Mouse (Mus musculus): ENCODE results near the gene Rpl41. TPM values are rescaled to one million over a fixed set of nuclear protein-coding genes. Genes with fewer than 3 reads are reported as not detected.

Gene Rpl41
- polyA plus RNA-seq, 1 experiment, result 2,108 TPM

DNA sequence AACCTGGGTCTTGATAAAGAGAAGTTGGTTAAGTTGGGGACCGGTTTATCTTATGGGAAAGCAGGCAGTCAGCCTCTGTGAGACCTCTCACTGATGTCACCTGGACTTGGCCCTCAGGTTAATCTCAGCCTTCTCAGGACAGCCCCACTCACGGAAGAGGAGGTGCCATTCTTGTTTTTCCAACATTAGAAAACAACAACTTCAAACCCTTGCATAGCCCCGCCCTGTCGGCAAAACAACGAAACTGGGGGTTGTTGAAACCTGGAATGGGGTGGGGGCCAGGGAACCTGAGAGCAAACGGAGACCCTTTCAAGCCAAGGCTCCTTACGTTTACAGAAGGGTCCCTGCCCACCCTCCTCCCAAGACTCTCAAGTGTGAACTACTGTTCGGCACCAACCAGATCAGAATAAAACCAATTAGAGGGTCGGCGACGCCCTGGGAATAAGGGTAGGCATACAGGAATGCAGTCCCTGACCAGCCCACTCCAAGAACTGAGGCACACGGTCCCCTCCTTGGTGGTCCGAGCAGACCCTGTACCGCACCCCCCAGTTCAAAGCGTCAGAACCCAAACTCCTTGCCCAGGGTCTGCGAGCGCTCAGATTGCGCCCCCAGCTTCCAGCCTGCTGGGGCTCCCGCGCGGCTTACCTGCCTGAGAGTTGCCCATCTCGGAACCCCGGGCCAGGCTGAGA, 39.8 kb upstream of the Rpl41 start:
- DNase-seq, result no peak
- H3K36me3 ChIP-seq (ENCODE audit: control insufficient read depth, insufficient read depth, low read length), result no peaks in the 10 kb centered on the region
- peaks cover 46% of the 10 kb centered on the region for H3K4me1 ChIP-seq (replicated peaks; ENCODE audit: control insufficient read depth, insufficient read depth, low read length)
- H3K27me3 ChIP-seq (ENCODE audit: control insufficient read depth, insufficient read depth, low read length), result peaks cover 2% of the 10 kb centered on the region; the same call in 1 of the 2 replicates
- 20% methylated on average over 23 of the region's 23 CpGs for WGBS
- TF ChIP-seq POLR2A (IDR thresholded peaks at IDR 0.05; ENCODE audit: control insufficient read depth, extremely low read depth, insufficient read depth, low read length, poor library complexity), result no peak
- TF ChIP-seq CTCF (IDR thresholded peaks at IDR 0.05; ENCODE audit: borderline replicate concordance, control insufficient read depth, extremely low read depth, insufficient read depth, low read length, poor library complexity), result 0 out of 2 replicates have a peak, but pooled peaks have one; percentile 2
- H3K27ac ChIP-seq (ENCODE audit: control insufficient read depth, insufficient read depth, low read length), result no peak overlapping the region
- H3K4me3 ChIP-seq (ENCODE audit: control insufficient read depth, insufficient read depth, low read length), result peak overlapping the region; percentile 63

DNA sequence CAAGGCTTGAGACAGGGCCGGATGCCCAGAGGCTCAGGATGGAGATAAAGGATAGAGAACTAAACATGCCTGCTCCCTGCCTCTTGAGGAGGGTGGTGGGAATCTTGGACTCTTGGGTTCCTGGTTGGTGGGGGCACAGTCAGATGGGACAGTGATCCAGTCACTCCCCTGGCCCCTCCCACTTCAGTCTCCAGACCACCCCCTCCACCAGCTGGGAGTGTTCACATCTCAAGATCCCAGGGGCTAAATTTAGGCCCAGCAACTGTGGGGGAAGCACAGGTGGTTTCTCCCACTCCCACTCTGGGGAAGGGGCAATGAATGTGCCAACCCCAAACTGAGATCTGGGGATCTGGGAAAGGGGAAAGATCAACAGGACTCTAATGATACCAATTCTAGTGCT, 39.0 kb upstream of the Rpl41 start:
- WGBS, result 72% methylated on average over 1 of the region's 1 CpGs
- Histone ChIP-seq H3K27me3 (ENCODE audit: control insufficient read depth, insufficient read depth, low read length) (peaks cover 2% of the 10 kb centered on the region; the same call in 1 of the 2 replicates), H3K36me3 (ENCODE audit: control insufficient read depth, insufficient read depth, low read length) (no peaks in the 10 kb centered on the region), H3K4me1 (replicated peaks; ENCODE audit: control insufficient read depth, insufficient read depth, low read length) (peaks cover 46% of the 10 kb centered on the region), H3K4me3 (ENCODE audit: control insufficient read depth, insufficient read depth, low read length) (no peak overlapping the region), H3K27ac (ENCODE audit: control insufficient read depth, insufficient read depth, low read length) (no peak overlapping the region)
- TF ChIP-seq CTCF (IDR thresholded peaks at IDR 0.05; ENCODE audit: borderline replicate concordance, control insufficient read depth, extremely low read depth, insufficient read depth, low read length, poor library complexity) (no peak), POLR2A (IDR thresholded peaks at IDR 0.05; ENCODE audit: control insufficient read depth, extremely low read depth, insufficient read depth, low read length, poor library complexity) (no peak)
- DNase-seq, result no peak

- H3K36me3 ChIP-seq (ENCODE audit: control insufficient read depth, insufficient read depth, low read length), result no peaks in the 10 kb centered on the region
- TF ChIP-seq POLR2A (IDR thresholded peaks at IDR 0.05; ENCODE audit: control insufficient read depth, extremely low read depth, insufficient read depth, low read length, poor library complexity), result no peak
- no peak; the same call in 1 of the 2 replicates for TF ChIP-seq CTCF (IDR thresholded peaks at IDR 0.05; ENCODE audit: borderline replicate concordance, control insufficient read depth, extremely low read depth, insufficient read depth, low read length, poor library complexity)
- H3K4me1 ChIP-seq (replicated peaks; ENCODE audit: control insufficient read depth, insufficient read depth, low read length), result peaks cover 46% of the 10 kb centered on the region
- 33% methylated on average over 8 of the region's 8 CpGs for WGBS
- peak overlapping the region; percentile 31; the same call in 1 of the 2 replicates for H3K27ac ChIP-seq (ENCODE audit: control insufficient read depth, insufficient read depth, low read length)
- no peak overlapping the region for H3K4me3 ChIP-seq (ENCODE audit: control insufficient read depth, insufficient read depth, low read length)
- H3K27me3 ChIP-seq (ENCODE audit: control insufficient read depth, insufficient read depth, low read length), result peaks cover 2% of the 10 kb centered on the region; the same call in 1 of the 2 replicates
- DNase-seq, result no peak
These were observed 38.6 kb upstream of the Rpl41 start for GRCm38 (mm10) chr10:128587697-128588096.

GRCm38 (mm10) chr10:128587120-128587519, 38.0 kb upstream of the Rpl41 start:
- peak; percentile 53 for DNase-seq
- H3K36me3 ChIP-seq (ENCODE audit: control insufficient read depth, insufficient read depth, low read length), result no peaks in the 10 kb centered on the region
- H3K27ac ChIP-seq (ENCODE audit: control insufficient read depth, insufficient read depth, low read length), result peak overlapping the region; percentile 31; the same call in 1 of the 2 replicates
- no peak for TF ChIP-seq POLR2A (IDR thresholded peaks at IDR 0.05; ENCODE audit: control insufficient read depth, extremely low read depth, insufficient read depth, low read length, poor library complexity)
- TF ChIP-seq CTCF (IDR thresholded peaks at IDR 0.05; ENCODE audit: borderline replicate concordance, control insufficient read depth, extremely low read depth, insufficient read depth, low read length, poor library complexity), result no peak
- peaks cover 46% of the 10 kb centered on the region for H3K4me1 ChIP-seq (replicated peaks; ENCODE audit: control insufficient read depth, insufficient read depth, low read length)
- peaks cover 2% of the 10 kb centered on the region; the same call in 1 of the 2 replicates for H3K27me3 ChIP-seq (ENCODE audit: control insufficient read depth, insufficient read depth, low read length)
- H3K4me3 ChIP-seq (ENCODE audit: control insufficient read depth, insufficient read depth, low read length), result no peak overlapping the region
- 4% methylated on average over 4 of the region's 4 CpGs for WGBS

DNA sequence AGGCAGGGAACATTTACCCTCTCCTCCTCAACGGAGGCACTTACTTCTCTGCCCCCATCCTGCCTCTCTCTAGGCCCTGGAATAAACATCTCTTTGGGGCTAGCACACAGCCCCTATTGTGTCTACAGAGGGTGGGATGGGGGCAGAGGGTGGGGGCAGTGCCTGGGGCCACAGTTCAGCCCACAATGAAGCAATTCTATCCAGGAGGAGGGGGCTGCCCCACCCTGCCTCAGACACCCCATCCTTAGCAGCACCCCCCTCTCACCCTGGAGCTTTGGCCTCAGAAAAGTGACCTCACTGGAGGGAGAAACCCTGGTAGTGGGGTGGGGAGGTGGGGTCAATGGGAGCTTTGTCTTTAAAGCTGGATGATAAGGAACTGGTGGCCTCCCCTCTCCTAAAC, 37.4 kb upstream of the Rpl41 start:
- 72% methylated on average over 1 of the region's 1 CpGs for WGBS
- no peak overlapping the region for H3K27ac ChIP-seq (ENCODE audit: control insufficient read depth, insufficient read depth, low read length)

GRCm38 (mm10) chr10:128584386-128584785, 35.3 kb upstream of the Rpl41 start:
- Histone ChIP-seq H3K4me1 (replicated peaks; ENCODE audit: control insufficient read depth, insufficient read depth, low read length) (peaks cover 44% of the 10 kb centered on the region), H3K36me3 (ENCODE audit: control insufficient read depth, insufficient read depth, low read length) (no peaks in the 10 kb centered on the region), H3K4me3 (ENCODE audit: control insufficient read depth, insufficient read depth, low read length) (no peak overlapping the region), H3K27ac (ENCODE audit: control insufficient read depth, insufficient read depth, low read length) (peak overlapping the region; percentile 9; the same call in 1 of the 2 replicates), H3K27me3 (ENCODE audit: control insufficient read depth, insufficient read depth, low read length) (peaks cover 2% of the 10 kb centered on the region; the same call in 1 of the 2 replicates)
- TF ChIP-seq CTCF (IDR thresholded peaks at IDR 0.05; ENCODE audit: borderline replicate concordance, control insufficient read depth, extremely low read depth, insufficient read depth, low read length, poor library complexity) (no peak), POLR2A (IDR thresholded peaks at IDR 0.05; ENCODE audit: control insufficient read depth, extremely low read depth, insufficient read depth, low read length, poor library complexity) (no peak)
- DNase-seq, result peak; percentile 28
- WGBS, result 45% methylated on average over 4 of the region's 4 CpGs

More for the DNA sequence above, 37.4 kb upstream of the Rpl41 start:
- Histone ChIP-seq H3K4me1 (replicated peaks; ENCODE audit: control insufficient read depth, insufficient read depth, low read length) (peaks cover 46% of the 10 kb centered on the region), H3K36me3 (ENCODE audit: control insufficient read depth, insufficient read depth, low read length) (no peaks in the 10 kb centered on the region), H3K27me3 (ENCODE audit: control insufficient read depth, insufficient read depth, low read length) (peaks cover 2% of the 10 kb centered on the region; the same call in 1 of the 2 replicates), H3K4me3 (ENCODE audit: control insufficient read depth, insufficient read depth, low read length) (no peak overlapping the region)
- DNase-seq, result no peak
- no peak for TF ChIP-seq CTCF (IDR thresholded peaks at IDR 0.05; ENCODE audit: borderline replicate concordance, control insufficient read depth, extremely low read depth, insufficient read depth, low read length, poor library complexity)

All from thymus, adult 2 months (tissue).